Mouse (Mus musculus): ENCODE measurements at regions not wholly inside any gene's neighbourhood (a gene's known extent, or its start where the extent isn't known, plus 50 kb on each side); places are given as distances from the start of the nearest gene placed in this dataset.

DNA sequence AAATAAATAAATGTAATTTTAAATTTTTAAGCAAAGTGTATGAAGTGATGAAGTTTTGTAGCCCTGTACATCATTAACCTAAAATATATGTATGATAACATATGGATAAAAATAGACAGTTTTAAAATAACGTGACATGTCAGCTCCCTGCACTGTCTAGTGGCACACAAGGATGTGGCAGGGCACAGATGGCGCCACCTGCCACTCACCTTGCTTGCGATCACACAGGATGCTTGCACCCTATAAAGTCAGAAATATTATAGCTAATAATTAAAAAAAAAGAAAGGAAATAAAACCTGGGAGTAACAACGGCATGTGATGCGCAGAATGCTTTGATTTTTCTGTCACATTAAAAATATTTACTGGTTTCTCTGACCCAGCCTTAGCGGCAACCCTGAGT lies 89.0 kb upstream of the Creb1 start:
- TF ChIP-seq CTCF (IDR thresholded peaks at IDR 0.05; ENCODE audit: insufficient read depth, low read depth, low read length) (no peak), POLR2A (IDR thresholded peaks at IDR 0.05; ENCODE audit: insufficient read depth, low read depth, low read length) (no peak)
